Mouse (Mus musculus) neural tube, embryonic 15.5 days (tissue): Measurements from ENCODE around the gene Itga6. TPM values are rescaled to one million over a fixed set of nuclear protein-coding genes. Genes with fewer than 3 reads are reported as not detected.
A peak's percentile ranks its signal among the peaks of the same experiment; 100 is the strongest.
"Not testable (repeated sequence)": the region's sequence is repeated elsewhere in the genome, so short reads cannot be mapped to it uniquely, and the experiment has no call there.

Experiments used
- ATAC-seq: fragments of 200-750 bp; cut with Nextera tagmentation; 2 replicates; pipeline ENCODE4 v1.8.0; 2017; ENCODE audit warnings: mild to moderate bottlenecking, moderate TSS enrichment, moderate library complexity; ENCODE audit not compliant: low FRiP score
- H3K27ac ChIP-seq: fragments of 300-500 bp; sonication (generic); replicated peaks from 2 replicates; pipeline ENCODE4 v1.5.1; 2015; ENCODE audit warnings: mild to moderate bottlenecking, inconsistent platforms
- H3K27me3 ChIP-seq: fragments of 300-500 bp; sonication (generic); replicated peaks from 2 replicates; pipeline ENCODE4 v1.6.1; 2015; ENCODE audit warnings: inconsistent platforms
- H3K36me3 ChIP-seq: fragments of 300-500 bp; sonication (generic); 2 replicates; pipeline ENCODE4 v1.6.1; 2015; ENCODE audit warnings: inconsistent platforms
- H3K4me1 ChIP-seq: fragments of 300-500 bp; sonication (generic); 2 replicates; pipeline ENCODE4 v1.6.1; 2015; ENCODE audit warnings: inconsistent platforms
- H3K4me2 ChIP-seq: fragments of 300-500 bp; sonication (generic); 2 replicates; pipeline ENCODE4 v1.6.1; 2015; ENCODE audit warnings: inconsistent platforms, mild to moderate bottlenecking, moderate library complexity
- H3K4me3 ChIP-seq: fragments of 300-500 bp; sonication (generic); replicated peaks from 2 replicates; pipeline ENCODE4 v1.5.1; 2015; ENCODE audit warnings: mild to moderate bottlenecking, inconsistent platforms
- H3K9ac ChIP-seq: fragments of 300-500 bp; sonication (generic); replicated peaks from 2 replicates; pipeline ENCODE4 v1.6.1; 2015; ENCODE audit warnings: mild to moderate bottlenecking, inconsistent platforms
- H3K9me3 ChIP-seq: fragments of 300-500 bp; sonication (generic); replicated peaks from 2 replicates; pipeline ENCODE4 v1.6.1; 2016; ENCODE audit warnings: inconsistent platforms
- WGBS: fragments of 180-500 bp; shearing (Covaris S2); methylation state at CpG from one replicate; pipeline ENCODE4 v1.1.7; 2015; ENCODE audit warnings: mixed read lengths; 5-methylcytosine and 5-hydroxymethylcytosine counted together
- polyA plus RNA-seq: library from polyadenylated mRNA; unstranded; fragments of >200 nt; fragmentation: Nextera tagmentation; extraction: Ambion mirVana; gene quantifications from 2 replicates; pipeline ENCODE4 v1.2.1, GENCODE M21; 2015

Itga6 gene
- polyA plus RNA-seq, 1 experiment from 2014 or later: 23.1 TPM

DNA sequence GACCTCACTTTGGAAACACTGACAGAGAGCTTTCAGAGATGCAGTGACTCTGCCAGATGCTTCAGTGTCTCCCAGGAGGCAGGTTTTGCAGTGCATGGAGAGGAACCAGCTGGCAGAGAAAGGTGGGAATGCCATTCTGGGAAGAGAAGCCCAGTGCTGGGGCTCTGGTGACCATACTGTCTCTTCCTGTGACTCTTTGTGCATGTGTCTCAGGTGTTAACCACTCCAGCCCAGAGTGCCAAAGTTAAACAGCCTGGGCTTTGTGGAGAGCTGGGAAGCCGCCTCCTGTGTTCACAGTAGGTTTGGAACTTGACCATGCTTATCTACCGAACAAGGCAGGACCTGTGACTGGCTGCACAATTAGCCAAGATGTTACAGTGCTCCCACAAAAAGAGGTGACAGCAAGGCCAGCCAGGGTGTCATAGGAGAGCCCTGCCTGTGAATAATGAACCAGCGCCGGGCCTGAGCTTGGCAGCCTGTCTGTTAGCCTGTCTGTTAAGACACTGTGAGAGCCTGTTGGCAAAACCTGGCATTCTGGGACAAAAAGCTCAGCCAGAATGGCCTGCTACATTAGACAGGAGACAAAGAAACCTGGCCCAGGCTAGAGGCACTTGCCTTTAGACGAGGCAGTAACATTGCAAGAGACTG, 25.9 kb upstream of the Itga6 start:
- Histone ChIP-seq H3K36me3 (no peaks in the 10 kb centered on the region), H3K27me3 (no peaks in the 10 kb centered on the region), H3K4me1 (peaks cover 10% of the 10 kb centered on the region), H3K4me3 (no peak overlapping the region), H3K27ac (peak overlapping the region; percentile 18; the same call in 1 of the 2 replicates), H3K9me3 (no peaks in the 10 kb centered on the region), H3K9ac (no peak overlapping the region), H3K4me2 (no peak overlapping the region)
- peak; percentile 63 for ATAC-seq
- 44% methylated on average over 5 of the region's 5 CpGs for WGBS

DNA sequence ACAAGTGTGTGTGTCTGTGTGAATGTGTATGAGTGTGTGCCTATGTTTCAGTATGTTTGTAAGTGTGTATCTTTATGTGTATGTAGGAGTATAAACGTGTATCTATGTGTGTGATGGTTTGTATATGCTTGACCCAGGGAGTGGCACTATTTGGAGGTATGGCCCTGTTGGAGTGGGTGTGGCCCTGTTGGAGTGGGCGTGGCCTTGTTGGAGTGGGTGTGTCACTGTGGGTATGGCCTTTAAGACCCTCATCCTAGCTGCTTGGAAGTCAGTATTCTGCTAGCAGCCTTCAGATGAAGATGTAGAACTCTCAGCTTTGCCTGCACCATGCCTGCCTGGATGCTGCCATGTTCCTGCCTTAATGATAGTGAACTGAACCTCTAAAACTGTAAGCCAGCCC, 24.9 kb upstream of the Itga6 start:
- not testable (repeated sequence) for H3K9me3 ChIP-seq, H3K36me3 ChIP-seq, H3K9ac ChIP-seq, H3K27ac ChIP-seq, ATAC-seq, H3K27me3 ChIP-seq, H3K4me2 ChIP-seq, H3K4me3 ChIP-seq
- peaks cover 10% of the 10 kb centered on the region for H3K4me1 ChIP-seq
- 77% methylated on average over 2 of the region's 2 CpGs for WGBS

DNA sequence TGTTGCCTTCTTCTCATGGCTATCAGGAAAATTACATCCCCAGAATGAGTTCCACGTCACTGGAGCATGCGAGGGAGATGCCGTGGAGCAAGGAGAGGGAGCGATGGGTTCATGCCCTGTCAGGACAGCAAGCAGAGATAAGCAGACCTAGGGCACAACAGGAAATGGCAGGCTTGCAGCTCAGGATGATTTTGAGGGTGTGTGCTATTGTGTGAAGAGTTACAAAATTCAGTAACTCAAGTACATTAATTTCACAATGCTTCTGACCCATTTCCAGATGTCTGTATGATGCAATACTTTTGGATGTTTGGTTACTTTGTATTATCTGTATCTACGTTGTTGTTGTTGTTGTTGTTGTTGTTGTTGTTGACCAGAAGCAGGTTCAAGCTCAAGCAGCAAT, 22.5 kb upstream of the Itga6 start:
- peaks cover 10% of the 10 kb centered on the region for H3K4me1 ChIP-seq
- no peaks in the 10 kb centered on the region for H3K27me3 ChIP-seq
- no peak overlapping the region for H3K27ac ChIP-seq
- H3K9ac ChIP-seq: no peak overlapping the region
- no peak overlapping the region for H3K4me2 ChIP-seq
- no peaks in the 10 kb centered on the region for H3K36me3 ChIP-seq
- H3K9me3 ChIP-seq: no peaks in the 10 kb centered on the region
- ATAC-seq: no peak
- no peak overlapping the region for H3K4me3 ChIP-seq
- 91% methylated on average over 5 of the region's 5 CpGs for WGBS

DNA sequence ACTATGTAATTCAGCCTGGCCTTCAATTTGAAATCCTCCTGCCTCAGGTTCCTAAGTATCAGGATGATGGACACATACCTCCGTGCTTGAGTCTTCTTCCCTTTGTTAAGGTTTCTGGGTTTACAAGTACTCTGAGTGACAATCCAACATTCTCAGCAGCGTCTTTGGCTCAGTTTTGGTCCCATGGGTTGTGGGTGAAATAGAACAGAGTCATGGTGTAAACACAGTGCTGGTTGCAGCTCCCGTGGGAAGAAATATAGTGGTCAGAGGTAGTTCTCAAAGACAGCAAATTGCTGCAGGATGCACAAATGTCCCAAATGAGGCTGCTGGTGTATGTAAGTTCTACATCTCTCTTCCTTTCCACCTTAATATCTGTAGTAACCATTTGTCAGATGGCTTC, 21.8 kb upstream of the Itga6 start:
- Histone ChIP-seq H3K4me2 (no peak overlapping the region), H3K4me3 (no peak overlapping the region), H3K36me3 (no peaks in the 10 kb centered on the region), H3K27ac (no peak overlapping the region), H3K4me1 (peaks cover 10% of the 10 kb centered on the region), H3K27me3 (no peaks in the 10 kb centered on the region), H3K9ac (no peak overlapping the region), H3K9me3 (no peaks in the 10 kb centered on the region)
- no peak for ATAC-seq
- 83% methylated on average over 3 of the region's 3 CpGs for WGBS

DNA sequence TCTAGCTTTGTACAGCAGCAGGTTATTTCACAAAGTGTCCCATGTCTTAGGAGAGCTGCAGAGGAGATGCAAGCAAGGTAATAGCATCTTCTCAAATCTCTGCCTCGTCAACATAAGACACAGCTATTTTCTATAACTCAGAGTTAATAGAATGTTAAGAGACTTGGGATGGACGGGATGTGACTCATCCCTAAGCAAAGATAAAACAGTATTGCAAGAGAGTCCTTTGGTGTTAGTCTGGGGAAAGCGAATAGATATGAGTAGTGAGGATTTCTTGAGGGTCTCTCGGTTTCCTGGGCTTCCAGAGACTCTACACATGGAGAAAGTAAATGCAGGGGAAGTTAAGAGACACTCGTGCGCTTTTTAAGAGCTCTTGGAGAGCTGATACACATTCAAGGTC, 21.4 kb upstream of the Itga6 start:
- Histone ChIP-seq H3K27me3 (no peaks in the 10 kb centered on the region), H3K36me3 (no peaks in the 10 kb centered on the region), H3K4me2 (no peak overlapping the region), H3K27ac (no peak overlapping the region), H3K9ac (no peak overlapping the region), H3K9me3 (no peaks in the 10 kb centered on the region), H3K4me3 (no peak overlapping the region), H3K4me1 (peaks cover 10% of the 10 kb centered on the region)
- 82% methylated on average over 6 of the region's 6 CpGs for WGBS
- ATAC-seq: no peak

DNA sequence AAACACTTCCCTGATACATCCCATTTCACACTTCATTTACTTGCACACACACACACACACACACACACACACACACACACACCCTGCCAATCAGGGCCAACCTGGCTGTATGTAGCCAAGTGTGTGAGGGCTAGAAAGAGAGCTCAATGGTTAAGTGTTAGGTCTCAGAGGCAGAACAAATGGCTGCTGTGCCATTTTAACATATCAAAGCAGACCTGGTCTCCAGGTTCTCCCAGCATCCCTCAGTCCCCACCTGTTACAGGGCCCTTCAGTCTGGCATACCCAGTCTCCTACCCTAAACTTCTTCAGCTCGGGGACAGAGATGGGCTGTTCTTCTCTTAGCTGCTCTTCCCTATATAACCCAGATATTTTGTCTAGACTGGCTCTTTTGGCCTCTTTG, 20.0 kb upstream of the Itga6 start:
- 88% methylated on average over 1 of the region's 1 CpGs for WGBS
- Histone ChIP-seq H3K9ac (no peak overlapping the region), H3K4me2 (no peak overlapping the region), H3K36me3 (no peaks in the 10 kb centered on the region), H3K4me3 (no peak overlapping the region), H3K27me3 (no peaks in the 10 kb centered on the region), H3K9me3 (no peaks in the 10 kb centered on the region), H3K27ac (no peak overlapping the region), H3K4me1 (no peaks in the 10 kb centered on the region)
- ATAC-seq: no peak

DNA sequence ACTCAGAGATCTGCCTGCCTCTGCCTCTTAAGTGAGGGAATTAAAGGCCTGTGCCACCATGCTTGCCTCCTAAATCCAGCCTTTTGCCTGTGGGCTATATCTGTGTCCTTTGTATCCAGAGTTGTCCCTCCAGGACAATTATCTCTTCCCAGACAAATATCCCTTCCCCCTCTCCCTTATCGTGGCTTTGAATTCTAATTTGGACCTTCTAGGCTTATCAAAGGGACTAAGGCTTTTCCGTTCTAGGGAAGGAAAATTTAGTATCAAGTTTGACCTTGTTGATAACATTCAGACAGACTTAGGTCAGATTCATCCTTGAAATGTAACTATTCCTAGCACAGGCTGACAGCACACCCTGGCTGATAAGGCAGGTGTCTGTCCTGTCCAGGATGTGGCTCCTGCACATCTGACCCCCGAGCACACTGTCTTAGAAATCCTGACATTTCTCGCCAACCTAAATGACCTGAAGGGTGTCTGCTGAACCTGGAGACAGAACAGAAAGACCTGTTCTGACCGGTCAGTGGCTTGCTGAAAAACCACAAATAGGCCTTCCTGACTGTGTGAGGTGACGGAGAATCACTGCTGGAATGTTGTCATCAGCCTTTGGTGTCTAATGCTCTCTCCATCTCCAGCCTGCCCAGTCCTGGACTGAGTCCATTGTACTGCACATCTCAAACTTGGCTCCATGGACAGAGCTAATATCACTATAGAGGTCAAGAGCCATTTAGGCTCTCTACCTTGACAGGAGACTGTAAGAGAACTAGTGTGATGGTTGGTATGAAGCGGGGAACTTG, 18.3 kb upstream of the Itga6 start:
- Histone ChIP-seq H3K27me3 (no peaks in the 10 kb centered on the region), H3K36me3 (no peaks in the 10 kb centered on the region), H3K4me3 (no peak overlapping the region), H3K9ac (no peak overlapping the region), H3K4me1 (0 out of 2 replicates have a peak, but pooled peaks cover 9% of the 10 kb centered on the region), H3K9me3 (no peaks in the 10 kb centered on the region), H3K4me2 (no peak overlapping the region), H3K27ac (no peak overlapping the region)
- no peak for ATAC-seq
- WGBS: 91% methylated on average over 7 of the region's 7 CpGs

DNA sequence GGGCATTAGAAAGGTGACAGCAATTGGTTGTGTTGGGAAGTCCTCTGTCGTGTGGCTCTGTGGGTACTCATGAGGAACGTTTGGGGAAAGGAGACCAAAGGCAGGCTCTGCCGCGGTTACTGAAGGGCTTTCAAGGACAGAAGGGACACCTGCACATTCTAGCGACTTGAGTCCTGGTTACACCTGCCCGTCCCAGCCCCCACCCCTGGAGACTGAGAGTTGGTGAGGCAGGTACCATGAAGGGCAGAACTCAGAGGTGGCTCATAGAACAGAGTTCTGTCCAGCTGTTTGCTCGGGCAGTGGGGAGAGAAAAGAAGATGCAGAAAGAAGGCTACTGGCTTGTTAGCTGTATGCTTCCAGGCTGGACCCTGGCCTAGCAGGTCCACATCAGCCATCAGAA, 17.1 kb upstream of the Itga6 start:
- Histone ChIP-seq H3K4me3 (no peak overlapping the region), H3K27ac (no peak overlapping the region), H3K9ac (no peak overlapping the region), H3K36me3 (no peaks in the 10 kb centered on the region), H3K27me3 (no peaks in the 10 kb centered on the region), H3K4me2 (no peak overlapping the region), H3K4me1 (0 out of 2 replicates have a peak, but pooled peaks cover 9% of the 10 kb centered on the region), H3K9me3 (no peaks in the 10 kb centered on the region)
- no peak for ATAC-seq
- WGBS: 86% methylated on average over 7 of the region's 7 CpGs

DNA sequence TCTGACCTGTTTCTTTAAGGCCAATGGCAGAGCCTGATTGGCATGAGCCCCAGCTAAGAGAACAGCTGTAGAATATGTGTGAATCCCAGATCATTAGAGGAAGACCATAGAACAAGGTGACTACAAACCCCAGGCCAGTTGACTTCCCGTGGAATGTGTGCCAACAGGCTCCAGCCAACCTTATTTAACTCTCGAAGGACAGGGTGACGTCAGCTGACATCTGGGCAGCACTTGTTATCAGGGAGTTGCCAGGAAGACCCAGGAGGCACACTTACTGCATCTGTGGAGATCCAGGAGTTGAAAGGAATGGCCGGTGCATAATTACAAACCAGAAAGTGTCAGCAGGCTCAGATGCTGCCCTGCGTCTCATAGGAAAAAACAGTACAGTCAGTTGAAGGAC, 16.6 kb upstream of the Itga6 start:
- 73% methylated on average over 5 of the region's 5 CpGs for WGBS
- Histone ChIP-seq H3K4me2 (no peak overlapping the region), H3K9ac (no peak overlapping the region), H3K9me3 (no peaks in the 10 kb centered on the region), H3K27me3 (no peaks in the 10 kb centered on the region), H3K27ac (no peak overlapping the region), H3K4me1 (0 out of 2 replicates have a peak, but pooled peaks cover 9% of the 10 kb centered on the region), H3K36me3 (no peaks in the 10 kb centered on the region), H3K4me3 (no peak overlapping the region)
- ATAC-seq: no peak

DNA sequence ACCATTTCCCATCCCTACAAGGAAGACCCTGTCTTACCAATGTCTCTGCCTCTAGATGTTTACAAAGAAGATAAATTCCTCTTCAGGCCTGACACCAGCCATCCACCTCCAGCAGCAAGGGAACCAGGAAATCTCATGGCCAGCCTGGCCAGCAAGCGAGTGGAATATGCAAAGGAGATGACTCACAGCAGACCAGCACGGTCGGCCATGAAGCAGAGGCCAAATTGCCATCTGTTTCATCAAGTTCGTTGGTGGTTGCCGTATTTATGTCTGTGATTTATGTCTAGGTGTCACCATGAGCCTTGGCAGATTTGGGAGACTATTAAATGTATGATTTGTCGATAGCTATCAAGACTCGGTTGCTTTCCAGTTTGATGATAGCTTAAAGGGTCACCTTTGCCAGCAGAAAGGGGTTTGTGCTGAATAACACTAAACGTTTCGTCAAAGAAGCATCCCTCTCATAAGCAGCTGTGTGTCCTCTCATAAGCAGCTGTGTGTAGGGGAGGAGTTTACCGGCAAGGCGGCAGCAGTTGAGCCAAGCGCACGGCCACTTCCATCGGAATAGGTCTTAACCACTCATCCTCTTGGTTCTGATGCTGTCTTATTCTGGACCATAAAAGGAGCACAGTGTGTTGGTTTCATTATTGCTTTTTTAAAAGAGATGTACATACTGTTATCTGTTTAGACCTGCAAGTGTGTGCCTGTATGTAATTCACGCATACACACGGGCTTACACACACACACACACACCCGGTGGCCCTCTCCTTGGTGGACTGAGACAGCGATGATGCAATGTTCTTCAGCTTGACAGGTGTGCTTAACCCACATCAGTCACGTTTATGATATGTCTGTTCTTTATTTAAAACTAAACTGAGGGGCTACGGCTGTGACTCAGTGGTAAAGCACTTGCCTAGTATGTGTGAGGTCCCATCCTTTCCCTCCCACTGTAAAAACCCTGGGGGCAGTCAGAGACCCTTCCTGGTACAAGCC, 14.5 kb upstream of the Itga6 start:
- peak; percentile 24; the same call in 1 of the 2 replicates for ATAC-seq
- 69% methylated on average over 20 of the region's 20 CpGs for WGBS
- H3K9me3 ChIP-seq: no peaks in the 10 kb centered on the region
- H3K27ac ChIP-seq: no peak overlapping the region
- no peak overlapping the region for H3K9ac ChIP-seq
- H3K36me3 ChIP-seq: no peaks in the 10 kb centered on the region
- H3K4me2 ChIP-seq: no peak overlapping the region
- H3K4me3 ChIP-seq: no peak overlapping the region
- no peaks in the 10 kb centered on the region for H3K27me3 ChIP-seq
- H3K4me1 ChIP-seq: 0 out of 2 replicates have a peak, but pooled peaks cover 9% of the 10 kb centered on the region

DNA sequence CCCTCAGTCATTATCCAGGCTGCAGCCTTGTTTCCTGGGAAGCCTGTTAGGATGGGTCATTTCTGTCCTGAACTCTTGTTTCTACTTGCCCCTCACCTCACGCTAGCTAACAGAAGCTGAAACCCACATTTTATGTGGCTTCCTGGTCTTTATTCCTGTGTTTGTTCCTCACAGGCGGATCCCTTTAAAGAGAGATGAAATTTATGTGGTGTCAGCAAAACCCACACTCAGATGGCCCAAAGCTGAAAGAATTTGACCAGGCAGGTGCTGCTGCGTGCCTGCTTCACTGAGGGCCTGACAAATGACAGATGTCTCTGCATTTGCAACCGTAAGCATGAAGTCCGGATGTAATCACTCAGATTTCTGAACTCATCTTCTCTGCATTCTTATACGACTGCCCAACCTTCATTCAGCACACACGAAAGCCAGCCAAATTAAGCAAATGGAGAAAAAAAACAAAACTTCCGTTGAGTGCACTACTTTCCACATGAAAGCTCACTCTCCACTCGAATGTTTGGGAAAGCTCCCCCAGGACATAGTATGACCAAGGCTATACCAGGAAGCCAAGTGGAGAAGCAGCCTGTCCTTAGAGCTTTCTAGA, 10.5 kb upstream of the Itga6 start:
- ATAC-seq: no peak
- H3K36me3 ChIP-seq: no peaks in the 10 kb centered on the region
- H3K9me3 ChIP-seq: no peaks in the 10 kb centered on the region
- H3K4me2 ChIP-seq: no peak overlapping the region
- 43% methylated on average over 9 of the region's 9 CpGs for WGBS
- no peak overlapping the region for H3K27ac ChIP-seq
- H3K4me3 ChIP-seq: no peak overlapping the region
- H3K27me3 ChIP-seq: no peaks in the 10 kb centered on the region
- H3K4me1 ChIP-seq: 0 out of 2 replicates have a peak, but pooled peaks cover 9% of the 10 kb centered on the region
- no peak overlapping the region for H3K9ac ChIP-seq
